ENCODE assay signal across 9 mouse cellular contexts in genomic region chr7:27306161-27307160, GRCm38 (mm10). TPM values are rescaled to one million over a fixed set of nuclear protein-coding genes. Genes with fewer than 3 reads are reported as not detected.
DNase-seq lines count a peak whose midpoint lies in the region; ATAC-seq and TF ChIP-seq lines count a peak whose summit lies in the region.
"Had no signal": no experiment of that assay in that cellular context is flagged by ENCODE, and none has a peak within 500 bp of the region (broad histone marks: within the 10 kb centered on the region; RNA-seq: fewer than 3 reads in every experiment).

No protein-coding gene starts in this region.

- H3K9me3 ChIP-seq in hindbrain, embryonic 10.5 days = no peaks in the 10 kb centered on the region
- no peaks in the 10 kb centered on the region for H3K9me3 ChIP-seq in hindbrain, embryonic 16.5 days (ENCODE audit: control insufficient read depth, low read length)
- H3K9me3 ChIP-seq in embryonic facial prominence, embryonic 11.5 days (replicated peaks; ENCODE audit: control insufficient read depth, low read length) = no peaks in the 10 kb centered on the region

- peak; percentile 41 for DNase-seq in hindbrain, embryonic 10.5 days (ENCODE audit: low spot score)
- DNase-seq in thymus, adult 2 months = peak; percentile 43
- DNase-seq in thymus, adult 18-20 months = no peak
- peak; percentile 42 for DNase-seq in embryonic facial prominence, embryonic 11.5 days (ENCODE audit: low spot score)
- peak; percentile 44 for DNase-seq in thymus, postnatal 14 days
- DNase-seq in ovary, postnatal 36 days (ENCODE audit: low spot score) = no peak
- no peak for DNase-seq in right cerebral cortex, adult 18-20 months

- peaks cover 25% of the 10 kb centered on the region for H3K4me1 ChIP-seq in hindbrain, embryonic 10.5 days (replicated peaks)
- peaks cover 9% of the 10 kb centered on the region for H3K4me1 ChIP-seq in hindbrain, embryonic 16.5 days (ENCODE audit: control insufficient read depth, insufficient read depth, low read depth, low read length)
- peaks cover 5% of the 10 kb centered on the region; the same call in 1 of the 2 replicates for H3K4me1 ChIP-seq in thymus, adult 2 months (replicated peaks; ENCODE audit: control insufficient read depth, insufficient read depth, low read length)
- H3K4me1 ChIP-seq in embryonic facial prominence, embryonic 11.5 days (ENCODE audit: control insufficient read depth, insufficient read depth, low read length) = peaks cover 3% of the 10 kb centered on the region

- H3K27ac ChIP-seq in hindbrain, embryonic 10.5 days = 0 out of 2 replicates have a peak overlapping the region, but pooled peaks have one; percentile 1
- no peak overlapping the region for H3K27ac ChIP-seq in hindbrain, embryonic 16.5 days (ENCODE audit: low read depth, low read length)
- H3K27ac ChIP-seq in thymus, adult 2 months (ENCODE audit: control insufficient read depth, insufficient read depth, low read length) = no peak overlapping the region
- H3K27ac ChIP-seq in embryonic facial prominence, embryonic 11.5 days (replicated peaks; ENCODE audit: low read depth, low read length) = no peak overlapping the region

- H3K36me3 ChIP-seq in hindbrain, embryonic 10.5 days = no peaks in the 10 kb centered on the region
- no peaks in the 10 kb centered on the region for H3K36me3 ChIP-seq in hindbrain, embryonic 16.5 days (ENCODE audit: control insufficient read depth, insufficient read depth, low read length)
- no peaks in the 10 kb centered on the region for H3K36me3 ChIP-seq in thymus, adult 2 months (ENCODE audit: control insufficient read depth, insufficient read depth, low read length)
- H3K36me3 ChIP-seq in embryonic facial prominence, embryonic 11.5 days (replicated peaks; ENCODE audit: control insufficient read depth, insufficient read depth, low read depth, low read length) = no peaks in the 10 kb centered on the region

- H3K4me3 ChIP-seq in hindbrain, embryonic 10.5 days = no peak overlapping the region
- H3K4me3 ChIP-seq in hindbrain, embryonic 16.5 days (ENCODE audit: low read length) = no peak overlapping the region
- H3K4me3 ChIP-seq in thymus, adult 2 months (ENCODE audit: control insufficient read depth, insufficient read depth, low read length) = no peak overlapping the region
- H3K4me3 ChIP-seq in embryonic facial prominence, embryonic 11.5 days (ENCODE audit: low read depth, low read length) = no peak overlapping the region

- 77% methylated on average over 24 of the region's 24 CpGs for WGBS in hindbrain, embryonic 10.5 days
- 78% methylated on average over 24 of the region's 24 CpGs for WGBS in hindbrain, embryonic 16.5 days
- WGBS in thymus, adult 2 months = 82% methylated on average over 24 of the region's 24 CpGs
- WGBS in embryonic facial prominence, embryonic 11.5 days = 74% methylated on average over 24 of the region's 24 CpGs

- no peak overlapping the region for H3K9ac ChIP-seq in hindbrain, embryonic 16.5 days (ENCODE audit: low read depth, low read length)
- H3K9ac ChIP-seq in embryonic facial prominence, embryonic 11.5 days (replicated peaks; ENCODE audit: low read length) = no peak overlapping the region

- no peak for TF ChIP-seq POLR2A in thymus, adult 2 months (IDR thresholded peaks at IDR 0.05; ENCODE audit: control insufficient read depth, extremely low read depth, insufficient read depth, low read length, poor library complexity)

- H3K27me3 ChIP-seq in hindbrain, embryonic 10.5 days (ENCODE audit: insufficient read depth, poor library complexity, severe bottlenecking) = peaks cover 45% of the 10 kb centered on the region
- peaks cover 6% of the 10 kb centered on the region for H3K27me3 ChIP-seq in hindbrain, embryonic 16.5 days (replicated peaks; ENCODE audit: control insufficient read depth, insufficient read depth, low read length)
- H3K27me3 ChIP-seq in thymus, adult 2 months (ENCODE audit: control insufficient read depth, insufficient read depth, low read length) = no peaks in the 10 kb centered on the region; the same call in 1 of the 2 replicates
- H3K27me3 ChIP-seq in embryonic facial prominence, embryonic 11.5 days (ENCODE audit: control insufficient read depth, insufficient read depth, low read length) = peaks cover 9% of the 10 kb centered on the region

- no peak overlapping the region for H3K4me2 ChIP-seq in hindbrain, embryonic 16.5 days (ENCODE audit: low read length)
- no peak overlapping the region for H3K4me2 ChIP-seq in embryonic facial prominence, embryonic 11.5 days (ENCODE audit: low read depth, low read length)

- peak; percentile 66; the same call in 1 of the 2 replicates for TF ChIP-seq CTCF in thymus, adult 2 months (IDR thresholded peaks at IDR 0.05; ENCODE audit: borderline replicate concordance, control insufficient read depth, extremely low read depth, insufficient read depth, low read length, poor library complexity)

- ATAC-seq in hindbrain, embryonic 16.5 days = no peak
- ATAC-seq in embryonic facial prominence, embryonic 11.5 days (replicated peaks; ENCODE audit: insufficient number of reproducible peaks, low FRiP score, low TSS enrichment, low read depth) = no peak

RNA-seq across cellular contexts. Expression of gene Ltbp4, which starts 31.0 kb away (rescaled TPM):
- polyA plus RNA-seq in hindbrain, embryonic 10.5 days (2016; fragmentation: Nextera tagmentation; extraction: Ambion mirVana) = 5.8 and 7.5 TPM in 2 replicates
- 14.1 and 17.2 TPM in 2 replicates for polyA plus RNA-seq in hindbrain, embryonic 16.5 days (2015; fragmentation: Nextera tagmentation; extraction: Ambion mirVana)
- polyA plus RNA-seq in thymus, adult 2 months (2012; rRNA removed) = 48.3 and 77.5 TPM in 2 replicates
- 6.3 and 6.6 TPM in 2 replicates for polyA plus RNA-seq in embryonic facial prominence, embryonic 11.5 days (2014; fragmentation: Nextera tagmentation; extraction: Ambion mirVana)

RNA-seq across cellular contexts. Expression of gene Numbl, which starts 48.2 kb away (rescaled TPM):
- 28.9 and 53.1 TPM in 2 replicates for polyA plus RNA-seq in hindbrain, embryonic 10.5 days (2016; fragmentation: Nextera tagmentation; extraction: Ambion mirVana)
- 54.4 and 59.5 TPM in 2 replicates for polyA plus RNA-seq in hindbrain, embryonic 16.5 days (2015; fragmentation: Nextera tagmentation; extraction: Ambion mirVana)
- 10.3 and 10.7 TPM in 2 replicates for polyA plus RNA-seq in thymus, adult 2 months (2012; rRNA removed)
- polyA plus RNA-seq in embryonic facial prominence, embryonic 11.5 days (2014; fragmentation: Nextera tagmentation; extraction: Ambion mirVana) = 9.5 and 11.2 TPM in 2 replicates

RNA-seq across cellular contexts. Expression of gene Shkbp1, which starts 49.4 kb away (rescaled TPM):
- polyA plus RNA-seq in hindbrain, embryonic 10.5 days (2016; fragmentation: Nextera tagmentation; extraction: Ambion mirVana) = 76.3 and 87.4 TPM in 2 replicates
- 31.6 and 38.0 TPM in 2 replicates for polyA plus RNA-seq in hindbrain, embryonic 16.5 days (2015; fragmentation: Nextera tagmentation; extraction: Ambion mirVana)
- 203 and 206 TPM in 2 replicates for polyA plus RNA-seq in thymus, adult 2 months (2012; rRNA removed)
- 50.2 and 57.5 TPM in 2 replicates for polyA plus RNA-seq in embryonic facial prominence, embryonic 11.5 days (2014; fragmentation: Nextera tagmentation; extraction: Ambion mirVana)

RNA-seq across cellular contexts. Expression of gene Gm20479, which starts 50.8 kb away (rescaled TPM):
- 0.50 TPM in 1 of 2 replicates, not detected in the other for polyA plus RNA-seq in hindbrain, embryonic 10.5 days (2016; fragmentation: Nextera tagmentation; extraction: Ambion mirVana)
- not detected in 2 replicates for polyA plus RNA-seq in hindbrain, embryonic 16.5 days (2015; fragmentation: Nextera tagmentation; extraction: Ambion mirVana)
- not detected in 2 replicates for polyA plus RNA-seq in thymus, adult 2 months (2012; rRNA removed)
- polyA plus RNA-seq in embryonic facial prominence, embryonic 11.5 days (2014; fragmentation: Nextera tagmentation; extraction: Ambion mirVana) = 0.45 TPM in 1 of 2 replicates, not detected in the other
- polyA plus RNA-seq: neural tube, embryonic 14.5 days had no signal

Comparison
In these comparisons a context has a peak if more than half of its experiments do, and no peak if none do; other contexts are left out.
1. DNase-seq: peak in hindbrain, embryonic 10.5 days (single experiment), thymus, adult 2 months (single experiment), embryonic facial prominence, embryonic 11.5 days (single experiment) and thymus, postnatal 14 days (single experiment); none in thymus, adult 18-20 months (0 of 2), ovary, postnatal 36 days (single experiment) and right cerebral cortex, adult 18-20 months (single experiment).